In genomic region chr10:115314582-115315452, GRCm38 (mm10) we compare ENCODE assay signal across 8 mouse cellular contexts. TPM values are rescaled to one million over a fixed set of nuclear protein-coding genes. Genes with fewer than 3 reads are reported as not detected.
A peak's percentile ranks its signal among the peaks of the same experiment; 100 is the strongest.
DNase-seq lines count a peak whose midpoint lies in the region; ATAC-seq and TF ChIP-seq lines count a peak whose summit lies in the region.

No protein-coding gene starts in this region.

- peak overlapping the region; percentile 85 for H3K9ac ChIP-seq in forebrain, embryonic 16.5 days (replicated peaks; ENCODE audit: low read depth, low read length)
- H3K9ac ChIP-seq in intestine, embryonic 15.5 days, result peak overlapping the region; percentile 96
- peak overlapping the region; percentile 88 for H3K9ac ChIP-seq in lung, embryonic 14.5 days

- no peaks in the 10 kb centered on the region for H3K9me3 ChIP-seq in forebrain, embryonic 16.5 days (ENCODE audit: control insufficient read depth, low read length)
- H3K9me3 ChIP-seq in intestine, embryonic 15.5 days, result no peaks in the 10 kb centered on the region
- H3K9me3 ChIP-seq in lung, embryonic 14.5 days (ENCODE audit: low read depth, low read length), result no peaks in the 10 kb centered on the region

- H3K27me3 ChIP-seq in forebrain, embryonic 16.5 days (replicated peaks; ENCODE audit: control insufficient read depth, insufficient read depth, low read length), result no peaks in the 10 kb centered on the region
- no peaks in the 10 kb centered on the region for H3K27me3 ChIP-seq in intestine, embryonic 15.5 days (replicated peaks)
- H3K27me3 ChIP-seq in lung, embryonic 14.5 days (ENCODE audit: insufficient read depth, low read length), result no peaks in the 10 kb centered on the region

- H3K4me3 ChIP-seq in forebrain, embryonic 16.5 days (replicated peaks; ENCODE audit: low read length), result peak overlapping the region; percentile 91
- H3K4me3 ChIP-seq in intestine, embryonic 15.5 days (replicated peaks), result peak overlapping the region; percentile 93
- H3K4me3 ChIP-seq in lung, embryonic 14.5 days (ENCODE audit: low read depth, low read length), result peak overlapping the region; percentile 89
- H3K4me3 ChIP-seq in olfactory bulb, adult 2 months (ENCODE audit: insufficient read depth, low read depth, low read length), result peak overlapping the region; percentile 98

- H3K4me2 ChIP-seq in forebrain, embryonic 16.5 days (ENCODE audit: low read length), result peak overlapping the region; percentile 87
- peak overlapping the region; percentile 71 for H3K4me2 ChIP-seq in intestine, embryonic 15.5 days (replicated peaks)
- H3K4me2 ChIP-seq in lung, embryonic 14.5 days, result peak overlapping the region; percentile 73

- peak; percentile 79 for ATAC-seq in forebrain, embryonic 16.5 days
- ATAC-seq in intestine, embryonic 15.5 days, result peak; percentile 67
- peak; percentile 68 for ATAC-seq in lung, embryonic 14.5 days (ENCODE audit: insufficient read depth)

- H3K36me3 ChIP-seq in forebrain, embryonic 16.5 days (ENCODE audit: control insufficient read depth, insufficient read depth), result no peaks in the 10 kb centered on the region
- H3K36me3 ChIP-seq in intestine, embryonic 15.5 days, result no peaks in the 10 kb centered on the region
- 0 out of 2 replicates have a peak, but pooled peaks cover 4% of the 10 kb centered on the region for H3K36me3 ChIP-seq in lung, embryonic 14.5 days (ENCODE audit: insufficient read depth)

- no peak for TF ChIP-seq CTCF in lung, embryonic 14.5 days (IDR thresholded peaks at IDR 0.05; ENCODE audit: low read depth)
- TF ChIP-seq CTCF in olfactory bulb, adult 2 months (IDR thresholded peaks at IDR 0.05; ENCODE audit: insufficient read depth, low read depth, low read length), result no peak

- no peak for TF ChIP-seq POLR2A in olfactory bulb, adult 2 months (IDR thresholded peaks at IDR 0.05; ENCODE audit: insufficient read depth, low read depth, low read length)

- peak; percentile 36 for DNase-seq in urinary bladder, postnatal 14 days (ENCODE audit: low spot score)
- no peak for DNase-seq in urinary bladder, postnatal 10 days (ENCODE audit: low spot score)
- peak; percentile 27 to 49 for DNase-seq in adrenal gland, postnatal 36 days
- peak; percentile 42 for DNase-seq in lung, embryonic 14.5 days
- DNase-seq in ovary, adult 18-20 months (ENCODE audit: low spot score), result no peak

- H3K27ac ChIP-seq in forebrain, embryonic 16.5 days (ENCODE audit: low read length), result peak overlapping the region; percentile 92
- peak overlapping the region; percentile 95 for H3K27ac ChIP-seq in intestine, embryonic 15.5 days
- H3K27ac ChIP-seq in lung, embryonic 14.5 days (ENCODE audit: low read depth), result peak overlapping the region; percentile 96
- H3K27ac ChIP-seq in olfactory bulb, adult 2 months (ENCODE audit: insufficient read depth, low read depth, low read length), result peak overlapping the region; percentile 93

- H3K4me1 ChIP-seq in forebrain, embryonic 16.5 days (replicated peaks; ENCODE audit: control insufficient read depth, insufficient read depth, low read length), result peaks cover 23% of the 10 kb centered on the region
- H3K4me1 ChIP-seq in intestine, embryonic 15.5 days (replicated peaks), result peaks cover 19% of the 10 kb centered on the region
- peaks cover 11% of the 10 kb centered on the region for H3K4me1 ChIP-seq in lung, embryonic 14.5 days (ENCODE audit: insufficient read depth)
- H3K4me1 ChIP-seq in olfactory bulb, adult 2 months (ENCODE audit: control insufficient read depth, insufficient read depth, low read length), result peaks cover 15% of the 10 kb centered on the region

- WGBS in forebrain, embryonic 16.5 days, result under 1% methylated on average over 67 of the region's 73 CpGs
- WGBS in intestine, embryonic 15.5 days, result 1% methylated on average over 46 of the region's 73 CpGs
- under 1% methylated on average over 62 of the region's 73 CpGs for WGBS in lung, embryonic 14.5 days
- WGBS in olfactory bulb, adult 2 months, result 4% methylated on average over 71 of the region's 73 CpGs

RNA-seq across cellular contexts. Expression of gene Rab21, which starts 0.6 kb away (rescaled TPM):
- total RNA-seq in adrenal gland, postnatal 36 days (2021), result 10 to 100 TPM; 58.7 to 68.9 TPM
- polyA plus RNA-seq in forebrain, embryonic 16.5 days (2015; fragmentation: Nextera tagmentation; extraction: Ambion mirVana), result 5.1 and 6.0 TPM in 2 replicates
- 5.5 and 8.1 TPM in 2 replicates for polyA plus RNA-seq in intestine, embryonic 15.5 days (2015; fragmentation: Nextera tagmentation; extraction: Ambion mirVana)
- 7.3 and 7.4 TPM in 2 replicates for polyA plus RNA-seq in lung, embryonic 14.5 days (2014; fragmentation: Nextera tagmentation; extraction: Ambion mirVana)
- polyA plus RNA-seq in olfactory bulb, adult 2 months (2012; ENCODE audit: insufficient read depth, insufficient read length, low replicate concordance, missing spikeins), result 184 and 283 TPM in 2 replicates

RNA-seq across cellular contexts. Expression of gene Tmem19, which starts 47.5 kb away (rescaled TPM):
- total RNA-seq in adrenal gland, postnatal 36 days (2021), result 10 to 100 TPM; 25.0 to 41.2 TPM
- polyA plus RNA-seq in forebrain, embryonic 16.5 days (2015; fragmentation: Nextera tagmentation; extraction: Ambion mirVana), result 40.8 and 43.9 TPM in 2 replicates
- polyA plus RNA-seq in intestine, embryonic 15.5 days (2015; fragmentation: Nextera tagmentation; extraction: Ambion mirVana), result 27.1 and 29.4 TPM in 2 replicates
- polyA plus RNA-seq in lung, embryonic 14.5 days (2014; fragmentation: Nextera tagmentation; extraction: Ambion mirVana), result 28.5 and 30.1 TPM in 2 replicates
- polyA plus RNA-seq in olfactory bulb, adult 2 months (2012; ENCODE audit: insufficient read depth, insufficient read length, low replicate concordance, missing spikeins), result not detected in 2 replicates

Comparison
In these comparisons a context has a peak if more than half of its experiments do, and no peak if none do; other contexts are left out.
1. DNase-seq: peak in urinary bladder, postnatal 14 days (single experiment), adrenal gland, postnatal 36 days (2 of 2) and lung, embryonic 14.5 days (single experiment); none in urinary bladder, postnatal 10 days (single experiment) and ovary, adult 18-20 months (single experiment).
2. RNA of gene Rab21, which starts 0.6 kb away (polyA plus RNA-seq): 184 to 283 TPM in olfactory bulb, adult 2 months; 5.5 to 8.1 TPM in intestine, embryonic 15.5 days, 7.3 to 7.4 TPM in lung, embryonic 14.5 days and 5.1 to 6.0 TPM in forebrain, embryonic 16.5 days; every median in the first group is over 10 times any median in the second.
3. Peak in every context shown above with its lines, with median percentiles within 50 percentile points of each other: ATAC-seq, H3K27ac ChIP-seq, H3K4me2 ChIP-seq, H3K4me3 ChIP-seq and H3K9ac ChIP-seq.